In genomic region chr16:33055655-33056054, GRCm38 (mm10) we compare ENCODE assay signal across 8 mouse cellular contexts. TPM values are rescaled to one million over a fixed set of nuclear protein-coding genes. Genes with fewer than 3 reads are reported as not detected.
DNase-seq lines count a peak whose midpoint lies in the region; ATAC-seq and TF ChIP-seq lines count a peak whose summit lies in the region.

No protein-coding gene starts in this region.

- H3K27ac ChIP-seq in heart, embryonic 12.5 days (ENCODE audit: poor library complexity, severe bottlenecking) = no peak overlapping the region
- no peak overlapping the region for H3K27ac ChIP-seq in forebrain, embryonic 11.5 days (ENCODE audit: low read depth, low read length)
- no peak overlapping the region for H3K27ac ChIP-seq in limb, embryonic 11.5 days (replicated peaks; ENCODE audit: low read depth, low read length)
- peak overlapping the region; percentile 87; the same call in 1 of the 2 replicates for H3K27ac ChIP-seq in neural tube, embryonic 14.5 days (ENCODE audit: low read depth, low read length)

- TF ChIP-seq CTCF in G1E (IDR thresholded peaks at IDR 0.05; ENCODE audit: low read depth, low read length) = no peak

- peak overlapping the region; percentile 93 for H3K4me3 ChIP-seq in heart, embryonic 12.5 days
- peak overlapping the region; percentile 95; the same call in 1 of the 2 replicates for H3K4me3 ChIP-seq in G1E (ENCODE audit: low read depth, low read length)
- peak overlapping the region; percentile 98 for H3K4me3 ChIP-seq in forebrain, embryonic 11.5 days (ENCODE audit: low read depth, low read length)
- H3K4me3 ChIP-seq in limb, embryonic 11.5 days (ENCODE audit: low read depth, low read length) = peak overlapping the region; percentile 97; the same call in 1 of the 2 replicates
- H3K4me3 ChIP-seq in neural tube, embryonic 14.5 days (ENCODE audit: low read depth, low read length) = peak overlapping the region; percentile 89

- no peak for DNase-seq in heart, postnatal 4 days
- no peak for DNase-seq in G1E (ENCODE audit: low spot score)
- no peak for DNase-seq in forebrain, embryonic 11.5 days (ENCODE audit: low spot score)
- no peak for DNase-seq in limb, embryonic 11.5 days (ENCODE audit: low spot score)
- DNase-seq in layer of hippocampus, postnatal 36 days = no peak
- DNase-seq in adrenal gland, adult 8-10 months = no peak

- peak; percentile 21; the same call in 1 of the 2 replicates for ATAC-seq in heart, embryonic 12.5 days (ENCODE audit: insufficient number of reproducible peaks, low FRiP score)
- ATAC-seq in G1E (ENCODE audit: extremely low read depth, insufficient number of reproducible peaks, low FRiP score, poor library complexity, severe bottlenecking) = no peak
- no peak; the same call in 1 of the 2 replicates for ATAC-seq in forebrain, embryonic 11.5 days (replicated peaks; ENCODE audit: low FRiP score)
- peak; percentile 48; the same call in 1 of the 2 replicates for ATAC-seq in limb, embryonic 11.5 days (ENCODE audit: insufficient number of reproducible peaks, low FRiP score, low TSS enrichment, low read depth)
- peak; percentile 52; the same call in 1 of the 2 replicates for ATAC-seq in neural tube, embryonic 14.5 days (ENCODE audit: low read depth)

- H3K4me1 ChIP-seq in heart, embryonic 12.5 days (replicated peaks) = peaks cover 10% of the 10 kb centered on the region
- H3K4me1 ChIP-seq in G1E (ENCODE audit: insufficient read depth, low read depth, low read length) = peaks cover 35% of the 10 kb centered on the region
- H3K4me1 ChIP-seq in forebrain, embryonic 11.5 days (replicated peaks; ENCODE audit: control insufficient read depth, insufficient read depth, low read length) = peaks cover 5% of the 10 kb centered on the region
- peaks cover 5% of the 10 kb centered on the region for H3K4me1 ChIP-seq in limb, embryonic 11.5 days (ENCODE audit: control insufficient read depth, insufficient read depth, low read length)
- H3K4me1 ChIP-seq in neural tube, embryonic 14.5 days (ENCODE audit: control insufficient read depth, insufficient read depth, low read length) = peaks cover 10% of the 10 kb centered on the region

- no peaks in the 10 kb centered on the region for H3K27me3 ChIP-seq in heart, embryonic 12.5 days (replicated peaks)
- H3K27me3 ChIP-seq in G1E (ENCODE audit: insufficient read depth, low read length) = peaks cover 13% of the 10 kb centered on the region
- no peaks in the 10 kb centered on the region for H3K27me3 ChIP-seq in forebrain, embryonic 11.5 days (ENCODE audit: control insufficient read depth, insufficient read depth, low read length)
- no peaks in the 10 kb centered on the region for H3K27me3 ChIP-seq in limb, embryonic 11.5 days (ENCODE audit: control insufficient read depth, insufficient read depth, low read length)
- H3K27me3 ChIP-seq in neural tube, embryonic 14.5 days (ENCODE audit: control insufficient read depth, insufficient read depth, low read length) = no peaks in the 10 kb centered on the region

- H3K9me3 ChIP-seq in heart, embryonic 12.5 days (replicated peaks) = no peaks in the 10 kb centered on the region
- H3K9me3 ChIP-seq in G1E (replicated peaks) = no peaks in the 10 kb centered on the region
- H3K9me3 ChIP-seq in forebrain, embryonic 11.5 days (ENCODE audit: control insufficient read depth, low read length) = no peaks in the 10 kb centered on the region
- H3K9me3 ChIP-seq in limb, embryonic 11.5 days (ENCODE audit: control insufficient read depth, low read length) = no peaks in the 10 kb centered on the region
- H3K9me3 ChIP-seq in neural tube, embryonic 14.5 days (ENCODE audit: control insufficient read depth, low read length) = no peaks in the 10 kb centered on the region

- peak overlapping the region; percentile 65 for H3K9ac ChIP-seq in heart, embryonic 12.5 days
- peak overlapping the region; percentile 45; the same call in 1 of the 2 replicates for H3K9ac ChIP-seq in forebrain, embryonic 11.5 days (ENCODE audit: low read length)
- no peak overlapping the region for H3K9ac ChIP-seq in limb, embryonic 11.5 days (ENCODE audit: low read length)
- no peak overlapping the region for H3K9ac ChIP-seq in neural tube, embryonic 14.5 days (replicated peaks; ENCODE audit: low read depth, low read length)

- peaks cover 28% of the 10 kb centered on the region for H3K36me3 ChIP-seq in heart, embryonic 12.5 days
- peaks cover 31% of the 10 kb centered on the region for H3K36me3 ChIP-seq in G1E (replicated peaks)
- H3K36me3 ChIP-seq in forebrain, embryonic 11.5 days (ENCODE audit: control insufficient read depth, insufficient read depth, low read length) = peaks cover 8% of the 10 kb centered on the region; the same call in 1 of the 2 replicates
- H3K36me3 ChIP-seq in limb, embryonic 11.5 days (ENCODE audit: control insufficient read depth, insufficient read depth, low read length) = peaks cover 18% of the 10 kb centered on the region; the same call in 1 of the 2 replicates
- peaks cover 25% of the 10 kb centered on the region for H3K36me3 ChIP-seq in neural tube, embryonic 14.5 days (ENCODE audit: control insufficient read depth, insufficient read depth, low read length)

- peak overlapping the region; percentile 72 for H3K4me2 ChIP-seq in heart, embryonic 12.5 days
- peak overlapping the region; percentile 77 for H3K4me2 ChIP-seq in forebrain, embryonic 11.5 days (ENCODE audit: low read depth, low read length, severe bottlenecking)
- H3K4me2 ChIP-seq in limb, embryonic 11.5 days (ENCODE audit: low read depth, severe bottlenecking) = peak overlapping the region; percentile 45; the same call in 1 of the 2 replicates
- H3K4me2 ChIP-seq in neural tube, embryonic 14.5 days (ENCODE audit: low read depth, low read length) = peak overlapping the region; percentile 73

- 19% methylated on average over 10 of the region's 10 CpGs for WGBS in heart, embryonic 12.5 days
- WGBS in forebrain, embryonic 11.5 days = 26% methylated on average over 10 of the region's 10 CpGs
- 24% methylated on average over 10 of the region's 10 CpGs for WGBS in limb, embryonic 11.5 days
- 23% methylated on average over 10 of the region's 10 CpGs for WGBS in neural tube, embryonic 14.5 days

RNA-seq across cellular contexts. Expression of gene Iqcg, which starts 0.4 kb away (rescaled TPM):
- 1.7 and 1.9 TPM in 2 replicates for polyA plus RNA-seq in heart, embryonic 12.5 days (2016; fragmentation: Nextera tagmentation; extraction: Ambion mirVana)
- under 1 TPM; 0.57 to 0.97 TPM for total RNA-seq in heart, postnatal 4 days (2021)
- total RNA-seq in G1E (2014; fragmentation: Nextera tagmentation) = 1.1 and 1.5 TPM in 2 replicates
- total RNA-seq in G1E (2017) = 0.98 and 1.5 TPM in 2 replicates
- 2.1 and 2.6 TPM in 2 replicates for polyA plus RNA-seq in G1E (2012)
- polyA plus RNA-seq in forebrain, embryonic 11.5 days (2014; fragmentation: Nextera tagmentation; extraction: Ambion mirVana) = 4.2 and 5.3 TPM in 2 replicates
- polyA plus RNA-seq in limb, embryonic 11.5 days (2014; fragmentation: Nextera tagmentation; extraction: Ambion mirVana) = 2.5 and 3.6 TPM in 2 replicates
- polyA plus RNA-seq in neural tube, embryonic 14.5 days (2014; fragmentation: Nextera tagmentation; extraction: Ambion mirVana) = 5.8 and 6.6 TPM in 2 replicates
- 1 to 10 TPM; 4.0 to 5.4 TPM for total RNA-seq in layer of hippocampus, postnatal 36 days (2021)
- total RNA-seq in adrenal gland, adult 8-10 months (2022) = 1 to 10 TPM; 1.0 to 6.4 (median 3.7) TPM

RNA-seq across cellular contexts. Expression of gene Rpl35a, which starts 0.6 kb away (rescaled TPM):
- polyA plus RNA-seq in heart, embryonic 12.5 days (2016; fragmentation: Nextera tagmentation; extraction: Ambion mirVana) = 660 and 669 TPM in 2 replicates
- 100 to 1,000 TPM; 427 to 468 TPM for total RNA-seq in heart, postnatal 4 days (2021)
- total RNA-seq in G1E (2014; fragmentation: Nextera tagmentation) (632 and 642 TPM in 2 replicates), G1E (2017) (1,492 and 1,659 TPM in 2 replicates)
- polyA plus RNA-seq in G1E (2012) = 133 and 159 TPM in 2 replicates
- 746 and 852 TPM in 2 replicates for polyA plus RNA-seq in forebrain, embryonic 11.5 days (2014; fragmentation: Nextera tagmentation; extraction: Ambion mirVana)
- 1,047 and 1,076 TPM in 2 replicates for polyA plus RNA-seq in limb, embryonic 11.5 days (2014; fragmentation: Nextera tagmentation; extraction: Ambion mirVana)
- 450 and 451 TPM in 2 replicates for polyA plus RNA-seq in neural tube, embryonic 14.5 days (2014; fragmentation: Nextera tagmentation; extraction: Ambion mirVana)
- 100 to 1,000 TPM; 296 to 306 TPM for total RNA-seq in layer of hippocampus, postnatal 36 days (2021)
- total RNA-seq in adrenal gland, adult 8-10 months (2022) = 100 to 1,000 TPM; 636 to 871 (median 712) TPM

RNA-seq across cellular contexts. Expression of gene Lmln, which starts 6.7 kb away (rescaled TPM):
- 2.0 and 3.2 TPM in 2 replicates for polyA plus RNA-seq in heart, embryonic 12.5 days (2016; fragmentation: Nextera tagmentation; extraction: Ambion mirVana)
- 1 to 10 TPM; 4.1 to 4.8 TPM for total RNA-seq in heart, postnatal 4 days (2021)
- 1.8 and 3.4 TPM in 2 replicates for total RNA-seq in G1E (2014; fragmentation: Nextera tagmentation)
- 3.1 and 3.2 TPM in 2 replicates for total RNA-seq in G1E (2017)
- 0.21 and 0.57 TPM in 2 replicates for polyA plus RNA-seq in G1E (2012)
- 3.5 and 4.5 TPM in 2 replicates for polyA plus RNA-seq in forebrain, embryonic 11.5 days (2014; fragmentation: Nextera tagmentation; extraction: Ambion mirVana)
- polyA plus RNA-seq in limb, embryonic 11.5 days (2014; fragmentation: Nextera tagmentation; extraction: Ambion mirVana) = 2.0 and 3.3 TPM in 2 replicates
- 3.5 and 4.9 TPM in 2 replicates for polyA plus RNA-seq in neural tube, embryonic 14.5 days (2014; fragmentation: Nextera tagmentation; extraction: Ambion mirVana)
- total RNA-seq in layer of hippocampus, postnatal 36 days (2021) = 10 to 100 TPM; 20.3 to 20.4 TPM
- total RNA-seq in adrenal gland, adult 8-10 months (2022) = 10 to 100 TPM; 11.7 to 39.2 (median 25.1) TPM

Comparison
In these comparisons a context has a peak if more than half of its experiments do, and no peak if none do; other contexts are left out.
1. ATAC-seq: peak in heart, embryonic 12.5 days (single experiment), limb, embryonic 11.5 days (single experiment) and neural tube, embryonic 14.5 days (single experiment); none in G1E (single experiment) and forebrain, embryonic 11.5 days (single experiment).
2. H3K9ac ChIP-seq: peak in heart, embryonic 12.5 days (single experiment) and forebrain, embryonic 11.5 days (single experiment); none in limb, embryonic 11.5 days (single experiment) and neural tube, embryonic 14.5 days (single experiment).
3. Peak in every context shown above with its lines, with median percentiles within 50 percentile points of each other: H3K4me2 ChIP-seq and H3K4me3 ChIP-seq.